Mouse (Mus musculus): ENCODE measurements around the gene Zfp51. TPM values are rescaled to one million over a fixed set of nuclear protein-coding genes. Genes with fewer than 3 reads are reported as not detected.
"Not testable (repeated sequence)": the region's sequence is repeated elsewhere in the genome, so short reads cannot be mapped to it uniquely, and the experiment has no call there.

Gene Zfp51
- polyA plus RNA-seq, 1 experiment from 2014 or later: 10.1 TPM

GRCm38 (mm10) chr17:21476351-21476750 lies 26.2 kb downstream of the Zfp51 start:
- H3K4me1 ChIP-seq (replicated peaks): peaks cover 10% of the 10 kb centered on the region
- H3K4me3 ChIP-seq; ATAC-seq (ENCODE audit: insufficient number of reproducible peaks, low FRiP score); H3K9me3 ChIP-seq (replicated peaks); H3K36me3 ChIP-seq; H3K9ac ChIP-seq; H3K4me2 ChIP-seq; H3K27ac ChIP-seq (ENCODE audit: poor library complexity, severe bottlenecking); H3K27me3 ChIP-seq (replicated peaks): not testable (repeated sequence)
- WGBS: 78% methylated on average over 5 of the region's 9 CpGs

DNA sequence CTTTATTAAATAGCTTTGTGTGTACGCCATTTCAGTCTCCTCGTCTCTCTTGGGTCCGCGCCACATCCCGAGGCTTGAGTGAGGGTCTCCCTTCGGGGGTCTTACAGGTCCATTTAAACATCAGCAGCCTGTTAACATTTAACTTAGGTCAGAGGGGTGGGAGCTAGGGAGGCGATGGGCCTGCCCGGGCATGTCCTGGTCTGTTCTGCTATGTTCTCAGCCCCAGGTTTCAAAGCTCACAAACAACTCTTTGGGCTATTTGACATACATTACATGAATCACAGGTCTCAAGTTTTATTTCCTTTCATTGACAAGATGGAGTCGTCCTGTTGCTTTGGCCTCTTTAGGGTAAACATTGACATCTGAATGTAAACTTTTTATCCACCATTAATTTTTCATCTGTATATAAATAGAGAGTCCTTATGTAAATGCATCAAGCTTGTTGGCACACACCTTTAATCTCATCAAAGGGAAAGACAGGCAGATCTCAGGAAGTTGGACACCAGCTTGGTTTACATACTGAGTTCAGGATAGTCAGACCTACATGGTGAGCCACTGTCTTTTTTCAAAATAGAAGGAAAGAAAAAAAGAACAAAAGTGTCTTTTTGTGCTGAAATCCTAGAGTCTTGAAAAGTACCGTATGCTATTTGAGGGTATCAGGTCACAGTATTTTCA lies 28.1 kb downstream of the Zfp51 start:
- H3K9ac ChIP-seq; H3K27me3 ChIP-seq (replicated peaks); H3K4me2 ChIP-seq; H3K4me1 ChIP-seq (replicated peaks); H3K9me3 ChIP-seq (replicated peaks); H3K27ac ChIP-seq (ENCODE audit: poor library complexity, severe bottlenecking); H3K4me3 ChIP-seq; ATAC-seq (ENCODE audit: insufficient number of reproducible peaks, low FRiP score); H3K36me3 ChIP-seq: not testable (repeated sequence)
- WGBS: 85% methylated on average over 10 of the region's 10 CpGs

DNA sequence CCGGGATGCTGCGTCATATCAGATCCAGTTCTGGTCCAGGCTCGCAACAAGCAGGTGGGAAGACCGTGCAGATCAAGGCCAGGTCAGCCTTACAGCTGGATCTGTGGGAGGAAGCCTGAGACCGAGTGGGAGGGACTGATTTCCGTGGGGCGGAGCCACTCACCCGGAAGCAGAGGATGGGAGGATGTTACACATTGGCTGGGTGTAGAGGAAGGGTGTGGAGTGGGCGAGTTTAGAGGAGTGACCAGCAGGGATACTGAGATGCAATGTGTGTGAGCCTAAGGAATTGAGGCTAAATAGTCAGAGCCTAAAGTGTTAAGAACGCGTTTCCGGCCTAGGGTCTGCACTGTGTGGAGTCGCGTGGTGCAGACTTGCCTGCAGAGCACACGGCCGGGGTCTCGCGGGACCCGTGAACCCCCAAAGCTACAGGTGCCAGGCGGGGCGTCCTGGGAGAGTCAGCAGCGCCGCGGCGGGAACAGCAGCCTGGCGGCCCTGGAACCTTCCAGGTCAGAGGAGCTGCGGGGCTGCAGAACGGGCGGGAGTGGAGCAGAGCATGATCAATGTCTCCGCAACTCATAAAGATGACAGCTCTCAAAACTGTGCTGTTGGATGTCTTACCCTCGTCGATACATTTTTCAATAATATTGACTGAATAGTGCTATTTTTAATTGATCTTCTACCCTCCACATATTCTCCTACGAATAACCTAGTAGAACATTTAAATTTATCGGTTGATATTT lies 38.8 kb downstream of the Zfp51 start, which contains the start of gene Zfp53:
TSS of gene Zfp53 (plus strand) at position 239 of the 740 bp plus-strand sequence.
- H3K36me3 ChIP-seq: peaks cover 5% of the 10 kb centered on the region; the same call in 1 of the 2 replicates
- ATAC-seq (ENCODE audit: insufficient number of reproducible peaks, low FRiP score): peak; percentile 100

DNA sequence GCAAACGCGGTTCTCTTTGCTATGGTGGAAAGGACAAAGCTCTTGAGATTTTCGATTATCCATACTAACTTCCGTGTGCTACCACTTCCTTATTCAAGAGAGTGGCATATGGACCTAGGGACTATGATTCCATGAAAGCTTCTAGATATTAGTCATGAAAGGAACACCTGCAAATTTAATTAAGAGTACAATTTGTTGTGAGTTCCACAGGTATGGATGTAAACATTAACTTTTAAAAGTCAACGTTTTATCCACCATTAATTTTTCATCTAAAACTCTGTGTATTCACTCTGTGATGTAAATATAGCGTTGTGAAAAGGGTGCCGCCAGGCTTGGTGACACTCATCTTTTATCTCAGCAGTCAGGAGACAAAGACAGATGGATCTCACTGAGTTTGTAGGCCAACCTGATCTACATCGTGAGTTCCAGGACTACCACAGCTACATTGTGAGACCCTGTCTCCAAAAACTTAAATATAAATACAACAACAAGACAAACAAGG lies 39.4 kb downstream of the Zfp51 start:
- H3K36me3 ChIP-seq: peaks cover 7% of the 10 kb centered on the region; the same call in 1 of the 2 replicates
- WGBS: 11% methylated on average over 8 of the region's 8 CpGs
- H3K4me2 ChIP-seq: peak overlapping the region; percentile 73
- H3K9ac ChIP-seq: peak overlapping the region; percentile 85
- H3K27ac ChIP-seq (ENCODE audit: poor library complexity, severe bottlenecking): no peak overlapping the region
- H3K4me1 ChIP-seq (replicated peaks): 0 out of 2 replicates have a peak, but pooled peaks cover 6% of the 10 kb centered on the region
- no peak for ATAC-seq (ENCODE audit: insufficient number of reproducible peaks, low FRiP score)
- peak overlapping the region; percentile 88 for H3K4me3 ChIP-seq
- H3K9me3 ChIP-seq (replicated peaks): no peaks in the 10 kb centered on the region
- H3K27me3 ChIP-seq (replicated peaks): no peaks in the 10 kb centered on the region

More for the DNA sequence above, 38.8 kb downstream of the Zfp51 start, which contains the start of gene Zfp53:
- Histone ChIP-seq H3K4me1 (replicated peaks) (0 out of 2 replicates have a peak, but pooled peaks cover 6% of the 10 kb centered on the region), H3K9me3 (replicated peaks) (no peaks in the 10 kb centered on the region), H3K4me3 (peak within 1 kb of the TSS; percentile 88), H3K9ac (peak within 1 kb of the TSS; percentile 85), H3K4me2 (peak within 1 kb of the TSS; percentile 73), H3K27ac (ENCODE audit: poor library complexity, severe bottlenecking) (peak within 1 kb of the TSS; percentile 71; the same call in 1 of the 2 replicates), H3K27me3 (replicated peaks) (no peaks in the 10 kb centered on the region)
- 1% methylated on average over 34 of the region's 34 CpGs for WGBS

- Histone ChIP-seq H3K27ac (ENCODE audit: poor library complexity, severe bottlenecking) (no peak overlapping the region), H3K4me1 (replicated peaks) (no peaks in the 10 kb centered on the region), H3K9me3 (replicated peaks) (0 out of 2 replicates have a peak, but pooled peaks cover 3% of the 10 kb centered on the region), H3K4me2 (no peak overlapping the region), H3K4me3 (no peak overlapping the region), H3K27me3 (replicated peaks) (no peaks in the 10 kb centered on the region), H3K36me3 (peaks cover 17% of the 10 kb centered on the region), H3K9ac (no peak overlapping the region)
- WGBS: 72% methylated on average over 1 of the region's 1 CpGs
- ATAC-seq (ENCODE audit: insufficient number of reproducible peaks, low FRiP score): no peak
These were observed 51.2 kb downstream of the Zfp51 start for GRCm38 (mm10) chr17:21501365-21501764.

- Histone ChIP-seq H3K9me3 (replicated peaks) (no peaks in the 10 kb centered on the region), H3K36me3 (peaks cover 17% of the 10 kb centered on the region), H3K4me3 (no peak overlapping the region), H3K9ac (no peak overlapping the region), H3K4me1 (replicated peaks) (no peaks in the 10 kb centered on the region), H3K4me2 (no peak overlapping the region), H3K27ac (ENCODE audit: poor library complexity, severe bottlenecking) (no peak overlapping the region), H3K27me3 (replicated peaks) (no peaks in the 10 kb centered on the region)
- 83% methylated on average over 1 of the region's 1 CpGs for WGBS
- ATAC-seq (ENCODE audit: insufficient number of reproducible peaks, low FRiP score): no peak
These were observed 54.4 kb downstream of the Zfp51 start for GRCm38 (mm10) chr17:21504524-21504923.

DNA sequence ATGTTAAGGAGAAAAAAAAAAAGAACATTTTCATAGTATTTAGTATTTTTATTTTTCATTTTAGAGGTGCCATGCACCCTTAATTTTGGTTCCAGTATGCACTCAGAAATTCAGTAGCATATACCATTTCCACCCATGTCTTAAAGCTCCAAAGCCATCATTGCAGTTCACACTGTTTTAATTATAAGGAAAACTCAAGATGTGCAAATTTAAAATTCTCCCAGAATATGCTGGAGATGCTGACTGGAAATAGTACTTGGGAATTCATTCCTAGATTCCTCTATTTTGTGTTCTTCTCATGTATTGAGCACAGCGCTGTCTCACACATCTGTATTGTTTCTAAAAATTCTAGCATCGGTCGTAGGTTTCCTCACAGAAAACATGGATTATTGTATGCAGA lies 56.1 kb downstream of the Zfp51 start:
- H3K27ac ChIP-seq (ENCODE audit: poor library complexity, severe bottlenecking): no peak overlapping the region
- H3K4me2 ChIP-seq: no peak overlapping the region
- ATAC-seq (ENCODE audit: insufficient number of reproducible peaks, low FRiP score): no peak
- no peaks in the 10 kb centered on the region for H3K4me1 ChIP-seq (replicated peaks)
- 88% methylated on average over 3 of the region's 3 CpGs for WGBS
- H3K36me3 ChIP-seq: peaks cover 19% of the 10 kb centered on the region
- H3K4me3 ChIP-seq: no peak overlapping the region
- no peaks in the 10 kb centered on the region for H3K27me3 ChIP-seq (replicated peaks)
- H3K9ac ChIP-seq: no peak overlapping the region
- no peaks in the 10 kb centered on the region for H3K9me3 ChIP-seq (replicated peaks)

DNA sequence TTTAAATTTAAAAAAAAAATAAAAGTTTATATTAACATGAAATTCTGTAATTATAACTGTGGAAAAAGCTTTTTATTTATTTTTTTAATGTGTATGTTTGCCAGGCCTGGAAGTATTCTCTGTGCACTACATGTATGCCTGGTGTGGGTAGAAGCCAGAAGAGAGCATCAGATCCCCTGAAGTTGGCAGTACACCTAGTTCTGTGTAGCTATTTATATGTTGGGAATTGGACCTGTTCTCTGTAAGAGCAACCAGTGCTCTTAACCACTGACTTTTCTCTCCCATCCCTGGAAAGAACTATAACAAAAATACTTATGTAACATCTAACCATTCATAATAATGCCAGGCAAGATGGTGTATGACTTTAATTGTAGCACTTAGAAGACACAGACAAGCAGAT lies 59.6 kb downstream of the Zfp51 start:
- no peak for ATAC-seq (ENCODE audit: insufficient number of reproducible peaks, low FRiP score)

More for the DNA sequence above, 59.6 kb downstream of the Zfp51 start:
- Histone ChIP-seq H3K4me3 (no peak overlapping the region), H3K9ac (no peak overlapping the region), H3K36me3 (peaks cover 24% of the 10 kb centered on the region), H3K9me3 (replicated peaks) (no peaks in the 10 kb centered on the region; the same call in 1 of the 2 replicates), H3K27me3 (replicated peaks) (no peaks in the 10 kb centered on the region), H3K4me2 (no peak overlapping the region), H3K4me1 (replicated peaks) (no peaks in the 10 kb centered on the region), H3K27ac (ENCODE audit: poor library complexity, severe bottlenecking) (no peak overlapping the region)

Other genes starting within 250 kb of the Zfp51 start
- gene Vmn1r234, start 224.3 kb upstream of the Zfp51 start, polyA plus RNA-seq (2016; fragmentation: Nextera tagmentation; extraction: Ambion mirVana): not detected in 2 replicates
- gene Vmn1r235, start 194.0 kb upstream of the Zfp51 start, polyA plus RNA-seq (2016; fragmentation: Nextera tagmentation; extraction: Ambion mirVana): not detected in 2 replicates
- gene Vmn1r236, start 167.4 kb upstream of the Zfp51 start, polyA plus RNA-seq (2016; fragmentation: Nextera tagmentation; extraction: Ambion mirVana): not detected in 2 replicates
- gene Vmn1r237, start 138.5 kb upstream of the Zfp51 start, polyA plus RNA-seq (2016; fragmentation: Nextera tagmentation; extraction: Ambion mirVana): not detected in 2 replicates
- 1.6 and 2.5 TPM in 2 replicates for gene Zfp677, start 66.6 kb upstream of the Zfp51 start, polyA plus RNA-seq (2016; fragmentation: Nextera tagmentation; extraction: Ambion mirVana)
- 3.3 and 3.4 TPM in 2 replicates for gene Zfp54, start 27.1 kb upstream of the Zfp51 start, polyA plus RNA-seq (2016; fragmentation: Nextera tagmentation; extraction: Ambion mirVana)
- gene Zfp53, start 38.6 kb downstream of the Zfp51 start, polyA plus RNA-seq (2016; fragmentation: Nextera tagmentation; extraction: Ambion mirVana): 5.6 and 5.9 TPM in 2 replicates
- 2.6 and 2.9 TPM in 2 replicates for gene Zfp52, start 85.2 kb downstream of the Zfp51 start, polyA plus RNA-seq (2016; fragmentation: Nextera tagmentation; extraction: Ambion mirVana)
- gene Zfp948, start 116.6 kb downstream of the Zfp51 start, polyA plus RNA-seq (2016; fragmentation: Nextera tagmentation; extraction: Ambion mirVana): 14.4 and 15.1 TPM in 2 replicates
- 4.3 and 5.1 TPM in 2 replicates for gene Zfp983, start 200.2 kb downstream of the Zfp51 start, polyA plus RNA-seq (2016; fragmentation: Nextera tagmentation; extraction: Ambion mirVana)
- gene Gm10226, start 241.5 kb downstream of the Zfp51 start, polyA plus RNA-seq (2016; fragmentation: Nextera tagmentation; extraction: Ambion mirVana): 3.1 and 4.6 TPM in 2 replicates

Data from heart, embryonic 12.5 days (tissue).